Mouse (Mus musculus): Measurements from ENCODE around the gene Ino80e. TPM values are rescaled to one million over a fixed set of nuclear protein-coding genes. Genes with fewer than 3 reads are reported as not detected.
A peak's percentile ranks its signal among the peaks of the same experiment; 100 is the strongest.

The Ino80e gene
- polyA plus RNA-seq, 1 experiment from 2014 or later = 68.7 TPM

DNA sequence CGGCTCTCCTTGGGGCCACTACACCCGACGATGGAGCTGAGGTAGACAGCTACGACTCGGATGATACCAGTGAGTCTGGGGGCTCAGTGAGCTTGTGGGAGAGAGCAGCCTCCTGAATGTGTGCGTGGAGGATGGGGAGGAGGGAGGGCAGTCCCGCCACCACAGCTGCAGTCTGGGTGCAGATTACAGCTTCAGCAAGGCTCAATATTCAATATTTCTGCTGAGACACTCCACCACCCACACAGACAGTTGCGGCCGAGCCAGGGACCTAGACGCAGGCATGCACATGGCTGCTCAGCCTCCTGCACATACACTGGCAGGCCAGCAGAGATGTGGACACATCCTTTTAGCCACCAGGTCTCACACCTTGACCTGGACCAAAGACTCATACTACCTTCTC lies 13.4 kb downstream of the Ino80e start:
- Histone ChIP-seq H3K9ac (ENCODE audit: low read depth, low read length) (no peak overlapping the region), H3K4me3 (replicated peaks; ENCODE audit: low read depth, low read length) (peak overlapping the region; percentile 59; the same call in 1 of the 2 replicates), H3K4me1 (replicated peaks; ENCODE audit: insufficient read depth, low read length) (0 out of 2 replicates have a peak, but pooled peaks cover 9% of the 10 kb centered on the region), H3K4me2 (ENCODE audit: low read length) (peak overlapping the region; percentile 99), H3K36me3 (ENCODE audit: insufficient read depth, low read length) (peaks cover 16% of the 10 kb centered on the region), H3K9me3 (replicated peaks; ENCODE audit: low read length) (no peaks in the 10 kb centered on the region), H3K27ac (no peak overlapping the region), H3K27me3 (ENCODE audit: insufficient read depth, low read length) (peaks cover 10% of the 10 kb centered on the region; the same call in 1 of the 2 replicates)
- 13% methylated on average over 10 of the region's 10 CpGs for WGBS
- DNase-seq (ENCODE audit: low spot score) (no peak), ATAC-seq (replicated peaks; ENCODE audit: low FRiP score, low read depth) (no peak)
- TF ChIP-seq CTCF (IDR thresholded peaks at IDR 0.05; ENCODE audit: low read depth) = no peak

DNA sequence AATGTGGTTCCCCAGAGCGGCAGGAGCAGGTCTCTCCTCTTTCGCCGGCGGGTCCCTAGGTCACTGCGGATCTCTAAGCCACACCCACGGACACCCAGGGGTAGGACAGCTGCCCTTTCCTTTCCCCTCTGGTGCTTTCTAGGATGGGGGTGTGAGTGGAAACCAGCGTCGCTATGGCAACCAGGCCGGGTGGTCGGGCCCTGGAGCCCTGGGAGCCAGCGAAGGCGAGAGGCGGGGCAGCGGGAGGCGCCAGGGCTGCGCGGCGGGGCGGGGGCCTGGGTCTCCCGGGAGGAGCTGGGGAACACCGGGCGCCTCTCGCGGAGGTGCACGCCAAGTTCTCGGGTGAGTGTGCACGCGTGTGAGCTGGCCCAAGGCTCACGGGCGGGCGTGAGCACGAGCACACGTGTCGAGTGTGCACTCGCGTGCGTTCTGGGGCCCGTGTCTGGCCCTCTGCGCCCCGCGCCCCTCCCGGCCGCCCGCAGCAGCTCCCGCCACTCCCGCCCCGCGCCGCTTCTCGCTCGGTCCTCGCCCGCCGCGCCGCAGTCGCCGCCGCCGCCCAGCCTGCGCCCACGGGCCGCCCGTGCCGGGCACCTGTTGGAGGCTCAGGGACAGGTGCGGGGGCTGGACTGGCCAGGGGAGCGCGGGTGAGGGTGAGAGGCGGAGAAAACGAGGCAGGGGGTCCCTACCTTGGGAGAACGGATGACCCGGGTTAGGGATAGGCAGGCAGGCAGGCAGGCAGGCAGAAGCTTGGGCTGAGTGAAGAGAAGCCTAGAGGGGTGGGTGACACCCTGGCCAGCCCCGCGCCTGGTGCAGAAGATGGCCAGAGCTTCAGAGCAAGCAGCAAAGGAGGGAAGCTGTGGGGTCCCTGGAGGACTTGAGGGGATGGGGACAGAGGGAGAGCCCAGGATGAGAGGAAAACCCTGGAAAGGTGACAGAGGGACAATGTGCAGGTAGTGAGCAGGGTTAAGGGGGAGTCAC lies 14.5 kb downstream of the Ino80e start:
- H3K27me3 ChIP-seq (ENCODE audit: insufficient read depth, low read length) = peaks cover 10% of the 10 kb centered on the region; the same call in 1 of the 2 replicates
- peak; percentile 22; the same call in 1 of the 2 replicates for ATAC-seq (replicated peaks; ENCODE audit: low FRiP score, low read depth)

GRCm38 (mm10) chr7:126847116-126847420 lies 15.1 kb downstream of the Ino80e start, which contains the start of gene Doc2a:
Gene Doc2a, plus strand, starts transcription at chr7:126847416.
- H3K27me3 ChIP-seq (ENCODE audit: insufficient read depth, low read length) = peaks cover 10% of the 10 kb centered on the region; the same call in 1 of the 2 replicates
- H3K9ac ChIP-seq (ENCODE audit: low read depth, low read length) = peak within 1 kb of the TSS; percentile 62
- H3K4me2 ChIP-seq (ENCODE audit: low read length) = peak within 1 kb of the TSS; percentile 99
- peak within 1 kb of the TSS; percentile 59 for H3K4me3 ChIP-seq (replicated peaks; ENCODE audit: low read depth, low read length)
- TF ChIP-seq CTCF (IDR thresholded peaks at IDR 0.05; ENCODE audit: low read depth) = no peak
- 32% methylated on average over 4 of the region's 4 CpGs for WGBS
- H3K4me1 ChIP-seq (replicated peaks; ENCODE audit: insufficient read depth, low read length) = 0 out of 2 replicates have a peak, but pooled peaks cover 9% of the 10 kb centered on the region
- ATAC-seq (replicated peaks; ENCODE audit: low FRiP score, low read depth) = no peak
- no peaks in the 10 kb centered on the region for H3K9me3 ChIP-seq (replicated peaks; ENCODE audit: low read length)
- no peak for DNase-seq (ENCODE audit: low spot score)
- H3K27ac ChIP-seq = no peak within 1 kb of the TSS
- H3K36me3 ChIP-seq (ENCODE audit: insufficient read depth, low read length) = peaks cover under 1% of the 10 kb centered on the region; the same call in 1 of the 2 replicates

More for the DNA sequence above, 14.5 kb downstream of the Ino80e start:
- no peak overlapping the region for H3K27ac ChIP-seq
- H3K4me3 ChIP-seq (replicated peaks; ENCODE audit: low read depth, low read length) = peak overlapping the region; percentile 59
- peak overlapping the region; percentile 99 for H3K4me2 ChIP-seq (ENCODE audit: low read length)
- DNase-seq (ENCODE audit: low spot score) = no peak
- TF ChIP-seq CTCF (IDR thresholded peaks at IDR 0.05; ENCODE audit: low read depth) = no peak
- peaks cover 7% of the 10 kb centered on the region for H3K36me3 ChIP-seq (ENCODE audit: insufficient read depth, low read length)
- no peaks in the 10 kb centered on the region for H3K9me3 ChIP-seq (replicated peaks; ENCODE audit: low read length)
- 0 out of 2 replicates have a peak, but pooled peaks cover 9% of the 10 kb centered on the region for H3K4me1 ChIP-seq (replicated peaks; ENCODE audit: insufficient read depth, low read length)
- H3K9ac ChIP-seq (ENCODE audit: low read depth, low read length) = peak overlapping the region; percentile 62
- 1% methylated on average over 60 of the region's 74 CpGs for WGBS

DNA sequence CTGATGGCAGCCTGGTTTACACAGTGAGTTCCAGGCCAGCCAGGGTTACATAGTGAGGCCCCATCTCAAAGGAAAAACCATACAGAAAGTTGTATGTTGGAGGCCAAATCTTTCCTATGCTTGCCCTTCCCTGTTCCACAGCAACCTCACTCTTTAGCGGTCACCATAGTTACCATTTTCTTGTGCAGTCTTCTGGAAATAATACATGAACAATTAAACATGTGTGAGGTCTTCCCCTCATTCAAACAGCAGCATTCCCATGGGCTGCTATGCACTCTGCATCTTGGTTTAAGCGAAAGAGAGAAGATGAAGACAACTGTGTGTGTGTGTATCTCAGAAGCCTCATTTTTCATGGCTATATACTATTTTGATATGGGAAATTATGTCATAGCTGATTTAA lies 16.7 kb downstream of the Ino80e start:
- ATAC-seq (replicated peaks; ENCODE audit: low FRiP score, low read depth) (no peak), DNase-seq (ENCODE audit: low spot score) (no peak)
- Histone ChIP-seq H3K9ac (ENCODE audit: low read depth, low read length) (no peak overlapping the region), H3K9me3 (replicated peaks; ENCODE audit: low read length) (no peaks in the 10 kb centered on the region), H3K27me3 (ENCODE audit: insufficient read depth, low read length) (peaks cover 10% of the 10 kb centered on the region; the same call in 1 of the 2 replicates), H3K27ac (no peak overlapping the region), H3K4me1 (replicated peaks; ENCODE audit: insufficient read depth, low read length) (0 out of 2 replicates have a peak, but pooled peaks cover 6% of the 10 kb centered on the region), H3K4me3 (replicated peaks; ENCODE audit: low read depth, low read length) (no peak overlapping the region), H3K36me3 (ENCODE audit: insufficient read depth, low read length) (no peaks in the 10 kb centered on the region), H3K4me2 (ENCODE audit: low read length) (no peak overlapping the region)
- TF ChIP-seq CTCF (IDR thresholded peaks at IDR 0.05; ENCODE audit: low read depth) = no peak
- WGBS = 79% methylated on average over 2 of the region's 2 CpGs

DNA sequence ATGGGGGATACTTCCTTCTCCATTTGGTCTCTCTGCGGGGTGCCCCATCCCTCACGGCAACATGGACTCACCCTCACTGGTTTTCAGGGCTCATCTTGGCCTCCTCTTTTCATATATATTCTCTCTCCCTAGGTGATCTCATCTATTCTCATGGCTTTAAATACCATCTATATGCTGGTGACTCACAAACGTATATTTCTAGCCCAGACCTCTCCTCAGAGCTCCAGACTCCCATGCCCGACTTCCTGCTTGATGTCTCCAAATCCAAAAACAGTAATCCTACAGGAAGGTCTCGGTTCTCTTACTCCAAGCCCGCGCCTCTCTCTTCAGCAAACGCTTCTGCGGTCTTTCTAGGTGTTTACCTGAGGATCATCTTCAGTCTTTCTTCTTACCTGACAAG lies 18.9 kb downstream of the Ino80e start:
- 80% methylated on average over 9 of the region's 9 CpGs for WGBS
- H3K4me2 ChIP-seq (ENCODE audit: low read length) = no peak overlapping the region
- 0 out of 2 replicates have a peak, but pooled peaks cover 6% of the 10 kb centered on the region for H3K4me1 ChIP-seq (replicated peaks; ENCODE audit: insufficient read depth, low read length)
- H3K9me3 ChIP-seq (replicated peaks; ENCODE audit: low read length) = no peaks in the 10 kb centered on the region
- no peak overlapping the region for H3K9ac ChIP-seq (ENCODE audit: low read depth, low read length)
- ATAC-seq (replicated peaks; ENCODE audit: low FRiP score, low read depth) (no peak), DNase-seq (ENCODE audit: low spot score) (no peak)
- H3K36me3 ChIP-seq (ENCODE audit: insufficient read depth, low read length) = no peaks in the 10 kb centered on the region
- no peak overlapping the region for H3K27ac ChIP-seq
- no peak overlapping the region for H3K4me3 ChIP-seq (replicated peaks; ENCODE audit: low read depth, low read length)
- H3K27me3 ChIP-seq (ENCODE audit: insufficient read depth, low read length) = peaks cover 6% of the 10 kb centered on the region; the same call in 1 of the 2 replicates
- TF ChIP-seq CTCF (IDR thresholded peaks at IDR 0.05; ENCODE audit: low read depth) = no peak

GRCm38 (mm10) chr7:126833294-126833693 lies 28.9 kb downstream of the Ino80e start:
- no peaks in the 10 kb centered on the region for H3K9me3 ChIP-seq (replicated peaks; ENCODE audit: low read length)
- H3K9ac ChIP-seq (ENCODE audit: low read depth, low read length) = no peak overlapping the region

More at GRCm38 (mm10) chr7:126833294-126833693, 28.9 kb downstream of the Ino80e start:
- H3K4me2 ChIP-seq (ENCODE audit: low read length) = no peak overlapping the region
- no peaks in the 10 kb centered on the region for H3K27me3 ChIP-seq (ENCODE audit: insufficient read depth, low read length)
- H3K4me3 ChIP-seq (replicated peaks; ENCODE audit: low read depth, low read length) = no peak overlapping the region
- H3K36me3 ChIP-seq (ENCODE audit: insufficient read depth, low read length) = no peaks in the 10 kb centered on the region
- no peak for TF ChIP-seq CTCF (IDR thresholded peaks at IDR 0.05; ENCODE audit: low read depth)
- no peak for ATAC-seq (replicated peaks; ENCODE audit: low FRiP score, low read depth)
- no peak overlapping the region for H3K27ac ChIP-seq
- no peaks in the 10 kb centered on the region; the same call in 1 of the 2 replicates for H3K4me1 ChIP-seq (replicated peaks; ENCODE audit: insufficient read depth, low read length)
- DNase-seq (ENCODE audit: low spot score) = no peak
- 91% methylated on average over 1 of the region's 1 CpGs for WGBS
